Mouse (Mus musculus): ENCODE data around the gene B4gat1. TPM values are rescaled to one million over a fixed set of nuclear protein-coding genes. Genes with fewer than 3 reads are reported as not detected.
"Not testable (repeated sequence)": the region's sequence is repeated elsewhere in the genome, so short reads cannot be mapped to it uniquely, and the experiment has no call there.

The B4gat1 gene
- 8.9 TPM in 2 replicates for polyA plus RNA-seq (2015; fragmentation: Nextera tagmentation; extraction: Ambion mirVana)

DNA sequence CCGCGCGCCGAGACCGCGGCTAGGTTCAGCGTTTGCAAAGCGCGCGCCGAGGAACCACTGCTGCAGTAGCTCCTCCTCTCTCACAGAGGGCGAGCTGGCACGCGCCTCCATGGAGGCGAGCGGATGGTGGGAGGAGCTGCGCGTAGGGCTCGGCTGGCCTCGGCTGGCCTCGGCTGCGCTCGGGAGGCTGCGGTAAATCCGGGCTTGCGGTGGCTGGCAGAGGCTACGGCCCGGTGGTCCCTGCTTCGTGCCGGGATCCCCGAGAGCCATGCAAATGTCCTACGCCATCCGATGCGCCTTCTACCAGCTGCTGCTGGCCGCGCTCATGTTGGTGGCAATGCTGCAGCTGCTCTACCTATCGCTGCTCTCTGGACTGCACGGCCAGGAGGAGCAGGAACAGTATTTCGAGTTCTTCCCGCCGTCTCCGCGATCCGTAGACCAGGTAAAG is at the start of gene B4gat1, which contains the start of gene AC124502.3:
Gene B4gat1 (plus strand): TSS at position 118 of the 448 bp plus-strand sequence.
Gene AC124502.3 (plus strand): TSS at position 183 of the 448 bp plus-strand sequence.
- Histone ChIP-seq H3K4me2 (peak within 1 kb of the TSS; percentile 91), H3K4me3 (replicated peaks) (peak within 1 kb of the TSS; percentile 70), H3K27ac (replicated peaks) (0 out of 2 replicates have a peak within 1 kb of the TSS, but pooled peaks have one; percentile 14), H3K9ac (peak within 1 kb of the TSS; percentile 69), H3K4me1 (replicated peaks) (peaks cover 52% of the 10 kb centered on the region), H3K9me3 (replicated peaks) (no peaks in the 10 kb centered on the region), H3K27me3 (peaks cover 4% of the 10 kb centered on the region; the same call in 1 of the 2 replicates), H3K36me3 (replicated peaks) (no peaks in the 10 kb centered on the region)
- peak; percentile 78 for ATAC-seq (ENCODE audit: insufficient read depth)
- 0% methylated on average over 42 of the region's 44 CpGs for WGBS (ENCODE audit: insufficient replicate concordance)

GRCm38 (mm10) chr19:4989013-4989412 is 49.6 kb upstream of the B4gat1 start:
- WGBS (ENCODE audit: insufficient replicate concordance) = 4% methylated on average over 13 of the region's 13 CpGs
- Histone ChIP-seq H3K27me3 (peaks cover 83% of the 10 kb centered on the region), H3K36me3 (replicated peaks) (no peaks in the 10 kb centered on the region), H3K4me3 (replicated peaks) (no peak overlapping the region), H3K9me3 (replicated peaks) (no peaks in the 10 kb centered on the region), H3K9ac (no peak overlapping the region), H3K27ac (replicated peaks) (no peak overlapping the region), H3K4me2 (no peak overlapping the region), H3K4me1 (replicated peaks) (no peaks in the 10 kb centered on the region)
- no peak for ATAC-seq (ENCODE audit: insufficient read depth)

GRCm38 (mm10) chr19:4989434-4990255 is 49.0 kb upstream of the B4gat1 start:
- peaks cover 82% of the 10 kb centered on the region for H3K27me3 ChIP-seq
- WGBS (ENCODE audit: insufficient replicate concordance) = 18% methylated on average over 47 of the region's 47 CpGs
- no peak overlapping the region for H3K4me2 ChIP-seq
- no peaks in the 10 kb centered on the region for H3K4me1 ChIP-seq (replicated peaks)
- no peaks in the 10 kb centered on the region for H3K36me3 ChIP-seq (replicated peaks)
- no peak overlapping the region for H3K27ac ChIP-seq (replicated peaks)
- no peak for ATAC-seq (ENCODE audit: insufficient read depth)
- H3K9ac ChIP-seq = no peak overlapping the region
- H3K9me3 ChIP-seq (replicated peaks) = no peaks in the 10 kb centered on the region
- no peak overlapping the region for H3K4me3 ChIP-seq (replicated peaks)

DNA sequence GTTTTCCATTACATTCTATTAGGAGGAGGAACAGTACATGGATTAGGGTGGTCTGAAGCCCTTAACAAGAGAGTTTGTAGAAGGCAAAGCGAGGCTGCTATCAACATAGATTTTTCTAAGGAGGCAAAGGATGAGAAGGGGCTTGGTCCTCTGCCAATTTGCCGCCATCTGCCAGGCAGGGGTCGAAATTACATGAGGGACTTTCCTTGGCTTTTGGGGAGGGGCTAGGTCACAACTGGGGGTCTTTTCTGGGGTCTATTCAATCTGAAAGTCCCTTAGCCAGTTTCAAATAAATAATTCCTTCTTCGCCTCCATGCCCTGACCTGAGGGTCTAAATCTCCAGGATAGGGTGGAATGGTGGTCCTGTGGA is 48.4 kb upstream of the B4gat1 start, which contains the start of gene Npas4:
Gene Npas4 (minus strand): TSS at position 61 of the 370 bp plus-strand sequence.
- Histone ChIP-seq H3K4me3 (replicated peaks) (no peak within 1 kb of the TSS), H3K27me3 (peaks cover 82% of the 10 kb centered on the region), H3K4me2 (no peak within 1 kb of the TSS), H3K36me3 (replicated peaks) (no peaks in the 10 kb centered on the region), H3K9ac (no peak within 1 kb of the TSS), H3K27ac (replicated peaks) (no peak within 1 kb of the TSS), H3K9me3 (replicated peaks) (no peaks in the 10 kb centered on the region), H3K4me1 (replicated peaks) (no peaks in the 10 kb centered on the region)
- WGBS (ENCODE audit: insufficient replicate concordance) = 16% methylated on average over 4 of the region's 4 CpGs
- ATAC-seq (ENCODE audit: insufficient read depth) = no peak

- ATAC-seq (ENCODE audit: insufficient read depth) = no peak
- Histone ChIP-seq H3K4me3 (replicated peaks) (no peak overlapping the region), H3K36me3 (replicated peaks) (no peaks in the 10 kb centered on the region), H3K9ac (no peak overlapping the region), H3K27ac (replicated peaks) (no peak overlapping the region), H3K27me3 (peaks cover 81% of the 10 kb centered on the region), H3K4me1 (replicated peaks) (no peaks in the 10 kb centered on the region), H3K4me2 (no peak overlapping the region), H3K9me3 (replicated peaks) (no peaks in the 10 kb centered on the region)
- WGBS (ENCODE audit: insufficient replicate concordance) = 3% methylated on average over 22 of the region's 22 CpGs
These were observed 47.9 kb upstream of the B4gat1 start for GRCm38 (mm10) chr19:4990716-4991115.

DNA sequence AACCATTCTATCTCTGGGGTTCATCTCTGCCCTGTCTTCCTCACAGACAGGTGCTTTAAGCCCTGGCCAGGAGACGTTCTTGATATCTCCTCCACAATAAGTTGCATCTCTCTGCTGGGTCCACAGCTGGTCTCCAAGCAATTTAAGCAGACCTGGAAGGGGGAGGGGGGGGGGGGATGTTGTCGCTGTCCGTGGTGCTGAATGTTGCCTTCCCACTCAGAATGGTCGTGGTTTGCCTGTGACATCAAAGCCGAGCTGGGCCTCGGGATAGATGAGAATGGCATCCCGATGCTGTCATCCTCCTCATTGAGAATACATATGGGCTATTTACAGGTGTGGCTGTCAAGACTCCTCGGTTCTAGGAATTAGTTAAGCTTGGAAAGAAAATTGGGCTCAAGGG is 46.3 kb upstream of the B4gat1 start:
- H3K4me2 ChIP-seq = no peak overlapping the region
- no peaks in the 10 kb centered on the region for H3K9me3 ChIP-seq (replicated peaks)
- H3K4me3 ChIP-seq (replicated peaks) = no peak overlapping the region
- no peak overlapping the region for H3K27ac ChIP-seq (replicated peaks)
- no peak overlapping the region for H3K9ac ChIP-seq
- no peak for ATAC-seq (ENCODE audit: insufficient read depth)
- no peaks in the 10 kb centered on the region for H3K36me3 ChIP-seq (replicated peaks)
- WGBS (ENCODE audit: insufficient replicate concordance) = 12% methylated on average over 8 of the region's 8 CpGs
- H3K27me3 ChIP-seq = peaks cover 68% of the 10 kb centered on the region
- no peaks in the 10 kb centered on the region for H3K4me1 ChIP-seq (replicated peaks)

GRCm38 (mm10) chr19:4992904-4993303 is 45.7 kb upstream of the B4gat1 start:
- WGBS (ENCODE audit: insufficient replicate concordance) = 3% methylated on average over 9 of the region's 9 CpGs
- ATAC-seq (ENCODE audit: insufficient read depth) = no peak
- H3K27me3 ChIP-seq = peaks cover 68% of the 10 kb centered on the region
- H3K9me3 ChIP-seq (replicated peaks) = no peaks in the 10 kb centered on the region
- H3K27ac ChIP-seq (replicated peaks) = no peak overlapping the region
- no peaks in the 10 kb centered on the region for H3K36me3 ChIP-seq (replicated peaks)
- no peak overlapping the region for H3K4me3 ChIP-seq (replicated peaks)
- H3K4me2 ChIP-seq = no peak overlapping the region
- no peak overlapping the region for H3K9ac ChIP-seq
- no peaks in the 10 kb centered on the region for H3K4me1 ChIP-seq (replicated peaks)

DNA sequence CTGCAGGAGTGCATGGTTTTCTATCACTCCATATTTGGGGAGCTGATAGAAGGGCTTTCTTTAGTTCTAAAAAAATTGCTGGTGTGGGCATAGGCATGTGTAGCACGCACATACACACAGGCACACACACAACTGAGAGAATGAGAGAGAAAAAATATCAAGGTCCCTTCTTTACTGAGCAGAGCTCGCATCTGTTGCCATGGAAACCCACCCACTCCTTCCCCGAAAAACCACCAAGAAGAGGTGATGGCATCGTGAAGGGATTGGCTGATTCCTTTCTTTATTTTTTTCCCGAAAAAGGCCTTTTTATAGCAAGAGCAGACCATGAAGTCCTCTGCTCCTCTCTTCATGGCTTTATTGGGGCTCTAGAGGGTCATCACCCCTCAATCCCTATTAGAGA is 44.6 kb upstream of the B4gat1 start:
- no peaks in the 10 kb centered on the region for H3K36me3 ChIP-seq (replicated peaks)
- no peaks in the 10 kb centered on the region for H3K9me3 ChIP-seq (replicated peaks)
- H3K4me3 ChIP-seq (replicated peaks) = no peak overlapping the region
- H3K27me3 ChIP-seq = peaks cover 61% of the 10 kb centered on the region
- no peak overlapping the region for H3K27ac ChIP-seq (replicated peaks)
- no peak for ATAC-seq (ENCODE audit: insufficient read depth)
- H3K4me1 ChIP-seq (replicated peaks) = no peaks in the 10 kb centered on the region
- no peak overlapping the region for H3K9ac ChIP-seq
- WGBS (ENCODE audit: insufficient replicate concordance) = 34% methylated on average over 5 of the region's 5 CpGs
- no peak overlapping the region for H3K4me2 ChIP-seq

DNA sequence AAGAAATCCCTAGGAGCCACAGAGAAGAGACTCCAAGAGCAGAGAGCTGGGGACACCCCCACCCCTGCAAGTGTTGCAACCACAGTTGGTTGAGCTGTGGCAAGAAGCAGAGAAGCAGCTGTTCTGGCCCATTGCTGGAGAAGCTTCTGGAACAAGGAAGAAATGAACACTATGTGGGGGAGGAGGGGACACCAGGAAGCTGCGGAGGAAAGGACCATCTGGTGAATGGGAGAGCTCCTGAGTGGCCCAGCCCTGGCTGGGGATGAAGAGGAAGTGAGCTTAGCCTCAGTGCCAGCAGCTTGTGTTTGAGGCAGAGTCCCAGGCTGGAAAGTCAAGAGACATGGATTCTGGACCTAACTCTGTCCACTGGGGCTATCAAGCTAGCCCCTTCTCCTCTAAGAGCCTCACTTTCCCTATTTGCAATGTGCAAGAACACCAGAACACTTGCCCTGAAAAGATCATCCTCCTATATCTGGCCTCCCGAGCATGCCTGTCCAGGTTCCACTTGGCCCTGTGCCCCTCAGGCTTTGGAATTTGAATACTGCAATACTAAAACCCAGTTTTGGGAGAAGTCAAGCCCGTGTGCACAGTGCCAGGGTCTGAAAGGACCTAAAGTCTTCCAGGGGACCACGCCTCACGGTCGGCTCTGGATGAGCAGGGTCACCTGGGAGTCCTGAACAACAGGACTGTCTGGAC is 39.0 kb upstream of the B4gat1 start:
- H3K9ac ChIP-seq = no peak overlapping the region
- ATAC-seq (ENCODE audit: insufficient read depth) = no peak
- peaks cover 34% of the 10 kb centered on the region for H3K27me3 ChIP-seq
- no peak overlapping the region for H3K4me3 ChIP-seq (replicated peaks)
- 44% methylated on average over 6 of the region's 6 CpGs for WGBS (ENCODE audit: insufficient replicate concordance)
- H3K4me2 ChIP-seq = no peak overlapping the region
- peaks cover 6% of the 10 kb centered on the region; the same call in 1 of the 2 replicates for H3K4me1 ChIP-seq (replicated peaks)
- no peak overlapping the region for H3K27ac ChIP-seq (replicated peaks)
- H3K36me3 ChIP-seq (replicated peaks) = no peaks in the 10 kb centered on the region
- no peaks in the 10 kb centered on the region for H3K9me3 ChIP-seq (replicated peaks)

DNA sequence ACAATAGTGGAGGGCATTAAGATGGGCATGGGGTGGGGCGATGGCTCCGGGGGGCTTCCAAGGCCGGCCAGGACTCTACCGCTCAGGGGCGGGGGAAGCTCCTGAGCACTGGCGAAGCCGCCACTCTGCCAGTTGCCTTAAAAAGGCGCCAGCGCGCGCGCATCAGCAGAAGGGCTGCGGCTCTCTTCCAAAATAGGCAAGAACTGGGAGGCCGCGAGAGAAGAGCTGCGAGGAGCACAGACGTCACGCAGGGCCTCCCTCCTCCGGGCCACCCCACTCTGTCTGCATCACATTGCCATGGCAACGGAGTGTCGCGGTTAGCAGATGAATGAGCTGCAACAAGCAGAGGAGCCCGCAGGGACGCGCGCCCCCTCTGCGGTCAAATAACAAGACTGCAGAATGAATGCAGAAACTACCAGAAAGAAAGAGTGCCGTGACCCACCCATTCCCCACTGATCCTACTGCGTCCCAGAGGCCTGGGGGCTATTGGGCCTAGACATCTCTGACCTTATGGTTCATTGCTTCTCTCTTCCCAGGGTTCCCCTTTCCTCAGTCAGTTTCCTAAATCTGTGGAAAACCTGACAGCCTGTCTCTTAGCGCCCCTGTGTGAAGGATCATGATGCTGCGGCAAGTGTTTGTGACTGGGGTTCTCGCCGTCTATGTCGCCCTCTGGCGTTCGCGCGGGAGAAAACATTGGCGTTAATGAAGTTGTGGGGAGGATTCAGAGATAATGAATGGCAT is 36.8 kb upstream of the B4gat1 start:
- WGBS (ENCODE audit: insufficient replicate concordance) = 2% methylated on average over 39 of the region's 39 CpGs
- H3K27ac ChIP-seq (replicated peaks) = no peak overlapping the region
- no peaks in the 10 kb centered on the region for H3K9me3 ChIP-seq (replicated peaks)
- H3K4me1 ChIP-seq (replicated peaks) = peaks cover 6% of the 10 kb centered on the region; the same call in 1 of the 2 replicates
- ATAC-seq (ENCODE audit: insufficient read depth) = no peak
- H3K4me3 ChIP-seq (replicated peaks) = no peak overlapping the region
- H3K9ac ChIP-seq = no peak overlapping the region
- H3K36me3 ChIP-seq (replicated peaks) = no peaks in the 10 kb centered on the region
- no peak overlapping the region for H3K4me2 ChIP-seq
- H3K27me3 ChIP-seq = peaks cover 23% of the 10 kb centered on the region

DNA sequence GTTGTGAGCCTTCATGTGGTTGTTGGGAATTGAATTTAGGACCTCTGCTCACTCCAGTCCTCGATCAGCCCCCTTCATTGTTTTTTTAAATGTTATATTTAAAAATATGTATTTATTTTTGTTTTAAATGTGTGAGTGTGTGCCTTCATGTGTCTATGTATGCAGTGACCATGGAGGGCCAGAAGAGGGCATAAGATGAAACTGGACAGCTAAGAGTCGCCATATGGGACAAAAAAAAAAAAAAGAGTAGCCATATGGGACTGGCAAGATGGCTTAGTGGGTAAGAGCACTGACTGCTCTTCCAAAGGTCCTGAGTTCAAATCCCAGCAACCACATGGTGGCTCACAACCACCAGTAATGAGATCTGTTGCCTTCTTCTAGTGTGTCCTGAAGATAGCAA is 35.0 kb upstream of the B4gat1 start:
- H3K27ac ChIP-seq (replicated peaks); H3K4me1 ChIP-seq (replicated peaks); ATAC-seq (ENCODE audit: insufficient read depth); H3K9me3 ChIP-seq (replicated peaks); H3K4me3 ChIP-seq (replicated peaks); H3K36me3 ChIP-seq (replicated peaks); H3K4me2 ChIP-seq; H3K9ac ChIP-seq: not testable (repeated sequence)
- H3K27me3 ChIP-seq = peaks cover 23% of the 10 kb centered on the region
- WGBS (ENCODE audit: insufficient replicate concordance) = 23% methylated on average over 2 of the region's 2 CpGs

All from liver, embryonic 15.5 days (tissue).